Mouse (Mus musculus): ENCODE data around the gene Pip5kl1. TPM values are rescaled to one million over a fixed set of nuclear protein-coding genes. Genes with fewer than 3 reads are reported as not detected.

Gene Pip5kl1
- polyA plus RNA-seq, 1 experiment from 2014 or later, result not detected

- Histone ChIP-seq H3K27ac (ENCODE audit: low read depth, low read length) (peak overlapping the region; percentile 54), H3K27me3 (replicated peaks; ENCODE audit: control insufficient read depth, insufficient read depth, low read length) (no peaks in the 10 kb centered on the region), H3K4me1 (replicated peaks; ENCODE audit: control insufficient read depth, insufficient read depth, low read length) (peaks cover 19% of the 10 kb centered on the region), H3K4me3 (ENCODE audit: low read depth, low read length) (no peak overlapping the region), H3K9me3 (ENCODE audit: control insufficient read depth) (no peaks in the 10 kb centered on the region), H3K36me3 (ENCODE audit: control insufficient read depth, insufficient read depth) (0 out of 2 replicates have a peak, but pooled peaks cover 8% of the 10 kb centered on the region), H3K4me2 (replicated peaks; ENCODE audit: low read depth) (no peak overlapping the region), H3K9ac (ENCODE audit: low read depth, low read length) (no peak overlapping the region)
- 46% methylated on average over 5 of the region's 5 CpGs for WGBS
- ATAC-seq, result peak; percentile 66
- TF ChIP-seq CTCF (IDR thresholded peaks at IDR 0.05; ENCODE audit: low read depth), result no peak
Measured at GRCm38 (mm10) chr2:32551236-32551635, 23.4 kb upstream of the Pip5kl1 start.

GRCm38 (mm10) chr2:32553592-32554148 lies 20.9 kb upstream of the Pip5kl1 start:
- no peak for TF ChIP-seq CTCF (IDR thresholded peaks at IDR 0.05; ENCODE audit: low read depth)
- ATAC-seq, result no peak
- Histone ChIP-seq H3K9ac (ENCODE audit: low read depth, low read length) (no peak overlapping the region), H3K4me2 (replicated peaks; ENCODE audit: low read depth) (no peak overlapping the region), H3K27me3 (replicated peaks; ENCODE audit: control insufficient read depth, insufficient read depth, low read length) (no peaks in the 10 kb centered on the region), H3K4me3 (ENCODE audit: low read depth, low read length) (no peak overlapping the region), H3K9me3 (ENCODE audit: control insufficient read depth) (no peaks in the 10 kb centered on the region), H3K4me1 (replicated peaks; ENCODE audit: control insufficient read depth, insufficient read depth, low read length) (peaks cover 14% of the 10 kb centered on the region), H3K27ac (ENCODE audit: low read depth, low read length) (no peak overlapping the region), H3K36me3 (ENCODE audit: control insufficient read depth, insufficient read depth) (peaks cover 6% of the 10 kb centered on the region; the same call in 1 of the 2 replicates)
- WGBS, result 83% methylated on average over 7 of the region's 7 CpGs

- no peak for TF ChIP-seq CTCF (IDR thresholded peaks at IDR 0.05; ENCODE audit: low read depth)
- Histone ChIP-seq H3K4me2 (replicated peaks; ENCODE audit: low read depth) (no peak overlapping the region), H3K4me1 (replicated peaks; ENCODE audit: control insufficient read depth, insufficient read depth, low read length) (peaks cover 7% of the 10 kb centered on the region), H3K9ac (ENCODE audit: low read depth, low read length) (no peak overlapping the region), H3K36me3 (ENCODE audit: control insufficient read depth, insufficient read depth) (peaks cover 21% of the 10 kb centered on the region), H3K9me3 (ENCODE audit: control insufficient read depth) (no peaks in the 10 kb centered on the region), H3K4me3 (ENCODE audit: low read depth, low read length) (no peak overlapping the region), H3K27ac (ENCODE audit: low read depth, low read length) (peak overlapping the region; percentile 35; the same call in 1 of the 2 replicates), H3K27me3 (replicated peaks; ENCODE audit: control insufficient read depth, insufficient read depth, low read length) (no peaks in the 10 kb centered on the region)
- no peak for ATAC-seq
- 40% methylated on average over 4 of the region's 4 CpGs for WGBS
Measured at GRCm38 (mm10) chr2:32555484-32555883, 19.1 kb upstream of the Pip5kl1 start.

- no peak for ATAC-seq
- peaks cover 26% of the 10 kb centered on the region for H3K36me3 ChIP-seq (ENCODE audit: control insufficient read depth, insufficient read depth)
- no peak overlapping the region for H3K4me2 ChIP-seq (replicated peaks; ENCODE audit: low read depth)
- no peaks in the 10 kb centered on the region for H3K27me3 ChIP-seq (replicated peaks; ENCODE audit: control insufficient read depth, insufficient read depth, low read length)
- TF ChIP-seq CTCF (IDR thresholded peaks at IDR 0.05; ENCODE audit: low read depth), result no peak
- H3K9ac ChIP-seq (ENCODE audit: low read depth, low read length), result no peak overlapping the region
- H3K9me3 ChIP-seq (ENCODE audit: control insufficient read depth), result no peaks in the 10 kb centered on the region
- H3K27ac ChIP-seq (ENCODE audit: low read depth, low read length), result no peak overlapping the region
- peaks cover 2% of the 10 kb centered on the region; the same call in 1 of the 2 replicates for H3K4me1 ChIP-seq (replicated peaks; ENCODE audit: control insufficient read depth, insufficient read depth, low read length)
- H3K4me3 ChIP-seq (ENCODE audit: low read depth, low read length), result no peak overlapping the region
- 77% methylated on average over 7 of the region's 7 CpGs for WGBS
Measured at GRCm38 (mm10) chr2:32556019-32556418, 18.6 kb upstream of the Pip5kl1 start.

- TF ChIP-seq CTCF (IDR thresholded peaks at IDR 0.05; ENCODE audit: low read depth), result no peak
- Histone ChIP-seq H3K4me3 (ENCODE audit: low read depth, low read length) (no peak overlapping the region), H3K27me3 (replicated peaks; ENCODE audit: control insufficient read depth, insufficient read depth, low read length) (no peaks in the 10 kb centered on the region), H3K9ac (ENCODE audit: low read depth, low read length) (no peak overlapping the region), H3K9me3 (ENCODE audit: control insufficient read depth) (no peaks in the 10 kb centered on the region), H3K4me2 (replicated peaks; ENCODE audit: low read depth) (no peak overlapping the region), H3K4me1 (replicated peaks; ENCODE audit: control insufficient read depth, insufficient read depth, low read length) (no peaks in the 10 kb centered on the region), H3K27ac (ENCODE audit: low read depth, low read length) (no peak overlapping the region), H3K36me3 (ENCODE audit: control insufficient read depth, insufficient read depth) (peaks cover 51% of the 10 kb centered on the region)
- 65% methylated on average over 5 of the region's 5 CpGs for WGBS
- no peak for ATAC-seq
Measured at GRCm38 (mm10) chr2:32559570-32559969, 15.0 kb upstream of the Pip5kl1 start.

GRCm38 (mm10) chr2:32566536-32567063 lies 8.0 kb upstream of the Pip5kl1 start:
- peaks cover 62% of the 10 kb centered on the region for H3K36me3 ChIP-seq (ENCODE audit: control insufficient read depth, insufficient read depth)
- H3K27me3 ChIP-seq (replicated peaks; ENCODE audit: control insufficient read depth, insufficient read depth, low read length), result no peaks in the 10 kb centered on the region
- H3K4me3 ChIP-seq (ENCODE audit: low read depth, low read length), result no peak overlapping the region
- no peak for ATAC-seq
- 33% methylated on average over 4 of the region's 4 CpGs for WGBS
- H3K27ac ChIP-seq (ENCODE audit: low read depth, low read length), result no peak overlapping the region
- no peak overlapping the region for H3K4me2 ChIP-seq (replicated peaks; ENCODE audit: low read depth)
- TF ChIP-seq CTCF (IDR thresholded peaks at IDR 0.05; ENCODE audit: low read depth), result peak; percentile 95
- H3K9me3 ChIP-seq (ENCODE audit: control insufficient read depth), result no peaks in the 10 kb centered on the region
- no peaks in the 10 kb centered on the region for H3K4me1 ChIP-seq (replicated peaks; ENCODE audit: control insufficient read depth, insufficient read depth, low read length)
- H3K9ac ChIP-seq (ENCODE audit: low read depth, low read length), result no peak overlapping the region
